Mouse (Mus musculus): ENCODE measurements around the gene Olfr826.

GRCm38 (mm10) chr10:130232117-130232516, 48.1 kb upstream of the Olfr826 start:
- TF ChIP-seq CTCF (IDR thresholded peaks at IDR 0.05; ENCODE audit: low read depth, low read length) (no peak), POLR2A (IDR thresholded peaks at IDR 0.05; ENCODE audit: insufficient read depth, low read length) (no peak), EP300 (IDR thresholded peaks at IDR 0.05; ENCODE audit: insufficient read depth, low read depth, low read length) (no peak)

All from ES-Bruce4 (cell line).